Mouse (Mus musculus) embryonic facial prominence, embryonic 11.5 days (tissue): ENCODE measurements around the gene Bcas2. TPM values are rescaled to one million over a fixed set of nuclear protein-coding genes. Genes with fewer than 3 reads are reported as not detected.

Experiments used
- ATAC-seq: fragments of 200-750 bp; cut with Nextera tagmentation; replicated peaks from 2 replicates; pipeline ENCODE4 v1.8.0; 2017; ENCODE audit warnings: low read depth; ENCODE audit not compliant: insufficient number of reproducible peaks, low FRiP score, low TSS enrichment
- DNase-seq: peaks from one replicate; pipeline ENCODE4 v3.0.0-alpha.2; 2015; ENCODE audit warnings: low spot score
- H3K27ac ChIP-seq: fragments of 300-500 bp; sonication (generic); replicated peaks from 2 replicates; pipeline ENCODE4 v1.5.1; 2014; ENCODE audit warnings: mild to moderate bottlenecking, low read depth, low read length, control low read depth
- H3K27me3 ChIP-seq: fragments of 300-500 bp; sonication (generic); 2 replicates; pipeline ENCODE4 v1.6.1; 2014; ENCODE audit warnings: mild to moderate bottlenecking, low read length, moderate library complexity, mixed read lengths; ENCODE audit not compliant: control insufficient read depth, insufficient read depth
- H3K36me3 ChIP-seq: fragments of 300-500 bp; sonication (generic); replicated peaks from 2 replicates; pipeline ENCODE4 v1.6.1; 2014; ENCODE audit warnings: low read depth, mild to moderate bottlenecking, low read length, moderate library complexity, mixed read lengths; ENCODE audit not compliant: control insufficient read depth, insufficient read depth
- H3K4me1 ChIP-seq: fragments of 300-500 bp; sonication (generic); 2 replicates; pipeline ENCODE4 v1.6.1; 2014; ENCODE audit warnings: low read length, mixed read lengths; ENCODE audit not compliant: control insufficient read depth, insufficient read depth
- H3K4me2 ChIP-seq: fragments of 300-500 bp; sonication (generic); 2 replicates; pipeline ENCODE4 v1.6.1; 2014; ENCODE audit warnings: low read depth, mild to moderate bottlenecking, control low read depth, low read length, moderate library complexity
- H3K4me3 ChIP-seq: fragments of 300-500 bp; sonication (generic); 2 replicates; pipeline ENCODE4 v1.5.1; 2014; ENCODE audit warnings: low read depth, low read length, control low read depth
- H3K9ac ChIP-seq: fragments of 300-500 bp; sonication (generic); replicated peaks from 2 replicates; pipeline ENCODE4 v1.6.1; 2014; ENCODE audit warnings: mild to moderate bottlenecking, control low read depth, low read length
- H3K9me3 ChIP-seq: fragments of 300-500 bp; sonication (generic); replicated peaks from 2 replicates; pipeline ENCODE4 v1.6.1; 2016; ENCODE audit warnings: mild to moderate bottlenecking, low read length, inconsistent platforms, mixed read lengths; ENCODE audit not compliant: control insufficient read depth
- WGBS: fragments of 180-500 bp; shearing (Covaris S2); extraction: QIAGEN DNeasy Blood & Tissue Kit; methylation state at CpG from one replicate; pipeline ENCODE4 v1.1.7; 2014; 5-methylcytosine and 5-hydroxymethylcytosine counted together
- polyA plus RNA-seq: library from polyadenylated mRNA; unstranded; fragments of >200 nt; fragmentation: Nextera tagmentation; extraction: Ambion mirVana; gene quantifications from 2 replicates; pipeline ENCODE4 v1.2.1, GENCODE M21; 2014

Bcas2 gene
- polyA plus RNA-seq, 1 experiment from 2014 or later, result 293 TPM

- H3K36me3 ChIP-seq, result no peaks in the 10 kb centered on the region
- 76% methylated on average over 4 of the region's 4 CpGs for WGBS
These were observed 25.7 kb upstream of the Bcas2 start for GRCm38 (mm10) chr3:103145791-103146190.

DNA sequence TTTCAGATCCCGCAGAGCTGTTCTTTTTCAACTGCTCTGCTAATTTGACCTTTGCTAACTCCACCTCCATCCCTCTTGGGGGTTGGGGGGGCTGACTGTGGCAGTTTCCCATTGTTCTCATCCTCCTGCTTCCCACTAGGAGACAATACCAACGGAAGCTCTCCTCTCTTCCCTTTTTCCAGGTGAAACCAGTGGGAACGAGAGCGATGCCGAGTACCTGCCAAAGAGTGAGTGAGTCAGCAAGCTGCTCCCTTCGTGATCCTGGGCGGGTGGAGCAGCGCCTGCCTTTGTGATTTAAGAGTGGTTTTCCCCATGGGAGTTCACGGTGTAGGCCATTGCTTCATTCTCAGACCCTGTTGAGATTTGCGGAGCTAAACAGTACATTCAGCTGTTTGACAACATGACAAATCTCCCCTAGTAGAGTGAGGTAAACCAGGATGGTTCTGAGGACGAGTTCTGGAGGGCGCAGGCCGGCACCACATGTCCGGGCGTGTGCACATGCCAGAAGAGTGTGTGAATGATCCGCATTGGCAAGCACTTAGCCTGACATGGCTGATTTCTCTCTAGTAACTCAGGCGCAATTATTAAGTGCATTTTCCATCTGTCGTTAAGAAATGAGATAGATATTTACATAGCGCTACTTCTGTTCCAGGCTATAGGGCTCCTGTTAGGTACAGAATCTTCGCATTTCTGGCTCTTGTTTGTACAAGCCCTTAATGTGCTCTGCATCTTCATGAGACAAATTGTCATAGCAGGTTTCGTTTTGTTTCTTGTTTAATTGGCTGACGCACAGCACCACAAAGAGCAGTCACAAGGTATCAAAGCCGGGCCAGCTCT, 24.9 kb upstream of the Bcas2 start:
- 64% methylated on average over 23 of the region's 23 CpGs for WGBS
- Histone ChIP-seq H3K27me3 (no peaks in the 10 kb centered on the region), H3K4me1 (no peaks in the 10 kb centered on the region), H3K4me3 (no peak overlapping the region), H3K36me3 (no peaks in the 10 kb centered on the region), H3K9me3 (no peaks in the 10 kb centered on the region), H3K27ac (no peak overlapping the region), H3K4me2 (no peak overlapping the region), H3K9ac (no peak overlapping the region)
- ATAC-seq (no peak), DNase-seq (no peak)

More at GRCm38 (mm10) chr3:103145791-103146190, 25.7 kb upstream of the Bcas2 start:
- no peak for ATAC-seq
- H3K4me2 ChIP-seq, result no peak overlapping the region
- no peaks in the 10 kb centered on the region for H3K27me3 ChIP-seq
- H3K27ac ChIP-seq, result no peak overlapping the region
- no peaks in the 10 kb centered on the region for H3K4me1 ChIP-seq
- DNase-seq, result no peak
- no peak overlapping the region for H3K9ac ChIP-seq
- no peaks in the 10 kb centered on the region for H3K9me3 ChIP-seq
- H3K4me3 ChIP-seq, result no peak overlapping the region

DNA sequence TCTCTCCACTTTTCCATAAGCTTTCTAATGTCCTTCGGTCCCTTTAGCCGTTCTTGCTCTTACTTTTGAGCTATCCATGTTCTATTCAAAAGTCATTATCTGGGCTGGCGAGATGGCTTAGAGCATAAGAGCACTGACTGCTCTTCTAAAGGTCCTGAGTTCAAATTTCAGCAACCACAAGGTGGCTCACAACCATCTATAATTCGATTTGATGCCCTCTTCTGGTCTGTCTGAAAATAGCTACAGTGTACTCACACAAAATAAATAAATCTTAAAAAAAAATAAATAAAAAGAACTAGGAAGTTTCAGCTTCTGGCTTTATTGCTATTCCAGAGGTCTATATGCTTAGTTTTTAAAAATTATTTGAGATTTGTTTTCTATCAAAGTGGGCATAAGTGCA, 23.7 kb upstream of the Bcas2 start:
- Histone ChIP-seq H3K27ac (no peak overlapping the region), H3K4me3 (no peak overlapping the region), H3K4me1 (no peaks in the 10 kb centered on the region), H3K4me2 (no peak overlapping the region), H3K9me3 (no peaks in the 10 kb centered on the region), H3K36me3 (no peaks in the 10 kb centered on the region), H3K27me3 (no peaks in the 10 kb centered on the region), H3K9ac (no peak overlapping the region)
- WGBS, result 83% methylated on average over 4 of the region's 4 CpGs
- ATAC-seq (no peak), DNase-seq (no peak)

GRCm38 (mm10) chr3:103148941-103149340, 22.5 kb upstream of the Bcas2 start:
- Histone ChIP-seq H3K4me2 (no peak overlapping the region), H3K4me1 (no peaks in the 10 kb centered on the region), H3K9me3 (no peaks in the 10 kb centered on the region), H3K36me3 (no peaks in the 10 kb centered on the region), H3K27me3 (no peaks in the 10 kb centered on the region), H3K9ac (no peak overlapping the region), H3K27ac (no peak overlapping the region), H3K4me3 (no peak overlapping the region)
- ATAC-seq (no peak), DNase-seq (no peak)
- WGBS, result 83% methylated on average over 10 of the region's 10 CpGs

GRCm38 (mm10) chr3:103153761-103154160, 17.7 kb upstream of the Bcas2 start:
- Histone ChIP-seq H3K4me2 (no peak overlapping the region), H3K9me3 (no peaks in the 10 kb centered on the region), H3K4me3 (no peak overlapping the region), H3K4me1 (no peaks in the 10 kb centered on the region), H3K9ac (no peak overlapping the region), H3K36me3 (no peaks in the 10 kb centered on the region), H3K27me3 (no peaks in the 10 kb centered on the region), H3K27ac (no peak overlapping the region)
- no peak for ATAC-seq
- DNase-seq, result no peak

DNA sequence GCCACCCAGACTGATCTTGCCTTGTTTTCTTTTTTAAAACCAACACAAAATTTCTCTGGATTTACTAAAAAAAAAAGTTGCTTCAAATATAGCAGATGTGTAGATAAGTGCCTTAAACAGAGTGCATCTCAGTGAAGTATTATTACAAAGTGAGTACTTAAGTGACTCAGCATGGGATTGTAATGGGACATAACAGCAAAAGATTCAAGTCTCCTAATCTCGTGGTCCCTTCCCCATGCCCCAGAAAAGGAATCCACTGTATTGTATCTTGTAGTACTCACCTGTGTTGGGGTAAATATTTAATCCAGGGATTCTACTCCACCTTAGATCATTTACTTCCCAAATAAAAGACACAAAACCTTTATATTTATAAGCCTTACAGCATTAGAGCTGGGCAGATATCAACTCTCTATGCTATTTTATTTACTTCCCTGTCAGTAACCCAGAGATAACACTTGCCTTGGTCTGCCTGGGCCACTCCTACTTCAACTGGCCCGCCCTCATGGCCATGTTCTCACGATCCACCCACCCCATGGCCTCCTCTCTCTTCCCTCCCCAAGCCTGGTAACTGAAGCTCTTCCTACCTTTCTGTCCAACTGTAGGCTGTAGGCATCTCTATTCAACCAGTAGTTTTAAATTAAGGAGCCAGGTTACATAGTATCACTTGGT, 12.1 kb upstream of the Bcas2 start:
- Histone ChIP-seq H3K4me3 (no peak overlapping the region), H3K36me3 (no peaks in the 10 kb centered on the region), H3K9me3 (no peaks in the 10 kb centered on the region), H3K27me3 (no peaks in the 10 kb centered on the region), H3K27ac (no peak overlapping the region), H3K4me2 (no peak overlapping the region), H3K4me1 (no peaks in the 10 kb centered on the region), H3K9ac (no peak overlapping the region)
- 65% methylated on average over 3 of the region's 3 CpGs for WGBS
- ATAC-seq (no peak), DNase-seq (no peak)

GRCm38 (mm10) chr3:103169771-103170170, 1.7 kb upstream of the Bcas2 start:
- H3K4me3 ChIP-seq, result no peak overlapping the region
- H3K4me1 ChIP-seq, result peaks cover 5% of the 10 kb centered on the region
- no peaks in the 10 kb centered on the region for H3K27me3 ChIP-seq
- no peak overlapping the region for H3K9ac ChIP-seq
- DNase-seq (peak; percentile 91), ATAC-seq (no peak)
- 12% methylated on average over 4 of the region's 4 CpGs for WGBS
- H3K4me2 ChIP-seq, result no peak overlapping the region
- H3K27ac ChIP-seq, result no peak overlapping the region
- no peaks in the 10 kb centered on the region for H3K9me3 ChIP-seq
- H3K36me3 ChIP-seq, result no peaks in the 10 kb centered on the region; the same call in 1 of the 2 replicates

- Histone ChIP-seq H3K9me3 (no peaks in the 10 kb centered on the region), H3K27ac (no peak overlapping the region), H3K4me1 (peaks cover 5% of the 10 kb centered on the region), H3K4me2 (peak overlapping the region; percentile 69), H3K9ac (peak overlapping the region; percentile 92), H3K27me3 (no peaks in the 10 kb centered on the region), H3K4me3 (peak overlapping the region; percentile 83), H3K36me3 (no peaks in the 10 kb centered on the region; the same call in none of the 2 replicates)
- DNase-seq (no peak), ATAC-seq (no peak)
- WGBS, result 58% methylated on average over 5 of the region's 5 CpGs
These were observed 1.2 kb downstream of the Bcas2 start for GRCm38 (mm10) chr3:103172615-103173014.
